Mouse (Mus musculus): ENCODE measurements around the gene Tm4sf1.

The Tm4sf1 gene

GRCm38 (mm10) chr3:57287854-57288720 is 13.7 kb downstream of the Tm4sf1 start:
- in situ Hi-C loops (cut with MboI, MseI), result loop anchor here in 1 of 2 experiments (10.0 kb wide), 1 partner anchor 657 kb away; no protein-coding TSS in a partner anchor

GRCm38 (mm10) chr3:57287438-57287837 is 14.3 kb downstream of the Tm4sf1 start:
- in situ Hi-C loops (cut with MboI, MseI), result loop anchor here in 1 of 2 experiments (10.0 kb wide), 1 partner anchor 657 kb away; no protein-coding TSS in a partner anchor

- in situ Hi-C loops (cut with MboI, MseI), result no loop called here
Measured at GRCm38 (mm10) chr3:57278225-57278624, 23.6 kb downstream of the Tm4sf1 start.

- in situ Hi-C loops (cut with MboI, MseI), result no loop called here
Measured at GRCm38 (mm10) chr3:57277453-57277852, 24.3 kb downstream of the Tm4sf1 start.

GRCm38 (mm10) chr3:57276821-57277220 is 25.0 kb downstream of the Tm4sf1 start:
- in situ Hi-C loops (cut with MboI, MseI), result no loop called here

GRCm38 (mm10) chr3:57268994-57269393 is 32.8 kb downstream of the Tm4sf1 start:
- in situ Hi-C loops (cut with MboI, MseI), result no loop called here

GRCm38 (mm10) chr3:57267559-57268173 is 34.1 kb downstream of the Tm4sf1 start:
- in situ Hi-C loops (cut with MboI, MseI), result no loop called here

GRCm38 (mm10) chr3:57253041-57253440 is 48.7 kb downstream of the Tm4sf1 start:
- in situ Hi-C loops (cut with MboI, MseI), result no loop called here

- in situ Hi-C loops (cut with MboI, MseI), result no loop called here
Measured at GRCm38 (mm10) chr3:57252551-57252950, 49.2 kb downstream of the Tm4sf1 start.

- in situ Hi-C loops (cut with MboI, MseI), result no loop called here
Measured at GRCm38 (mm10) chr3:57245242-57245641, 56.5 kb downstream of the Tm4sf1 start.
